Mouse (Mus musculus) erythroblast, adult 5-6 weeks (primary cell): ENCODE measurements around the gene S100a1. TPM values are rescaled to one million over a fixed set of nuclear protein-coding genes. Genes with fewer than 3 reads are reported as not detected.
A peak's percentile ranks its signal among the peaks of the same experiment; 100 is the strongest.

Experiments used
- ATAC-seq: replicated peaks from 2 replicates; pipeline ENCODE4 v1.8.0; 2016; ENCODE audit warnings: moderate number of reproducible peaks, mild to moderate bottlenecking, moderate TSS enrichment, inconsistent platforms; ENCODE audit not compliant: poor library complexity, low FRiP score, severe bottlenecking
- total RNA-seq, 2 experiments: library from RNA; stranded (forward) in 1 of 2; stranded (reverse) in 1 of 2; fragments of 150-400 nt in 1 of 2; fragments of 200-764, 138-1000 nt in 1 of 2; gene quantifications; 2 replicates each; pipeline versions ENCODE4 v1.2.3 to v1.2.4; 2015 to 2017; ENCODE audit warnings: low replicate concordance in 2 of 2

S100a1 gene
- total RNA-seq, 2 experiments from 2014 or later: 15.3 to 41.3 TPM

DNA sequence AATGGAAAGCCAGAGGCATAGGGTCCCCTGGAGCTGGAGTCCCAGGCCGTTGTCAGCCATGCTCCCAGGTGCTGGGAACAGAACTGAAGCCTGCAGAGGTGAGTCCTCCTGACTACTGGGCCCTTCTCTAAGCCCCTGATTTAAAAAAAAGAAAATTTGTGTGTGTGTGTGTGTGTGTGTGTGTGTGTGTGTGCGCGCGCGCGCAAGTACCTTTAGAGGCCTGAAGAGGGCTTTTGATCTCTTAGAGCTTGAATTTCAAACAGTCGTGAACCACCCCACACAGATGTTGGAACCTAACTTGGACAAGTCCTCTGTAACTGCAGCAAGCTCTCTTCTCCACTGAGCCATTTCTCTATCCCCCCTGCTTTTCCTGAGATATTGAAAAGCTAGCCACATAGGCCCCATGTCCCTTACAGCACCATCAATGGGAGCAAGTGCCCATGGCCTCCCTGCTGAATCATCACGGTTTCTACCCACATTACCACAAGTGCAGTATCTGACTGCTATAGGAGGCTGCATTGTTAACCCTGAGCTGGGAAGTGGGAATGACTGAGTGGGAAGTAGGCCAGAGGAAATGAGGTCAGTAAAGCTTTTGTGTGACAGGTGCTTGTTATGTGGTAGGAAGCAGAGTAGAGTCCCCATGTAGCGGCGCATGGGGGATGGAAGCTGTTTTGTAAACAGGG lies 46.4 kb downstream of the S100a1 start:
- ATAC-seq: no peak

GRCm38 (mm10) chr3:90466311-90466766 lies 47.9 kb downstream of the S100a1 start:
- peak; percentile 62 for ATAC-seq

- no peak for ATAC-seq
These were observed 48.4 kb downstream of the S100a1 start, which contains the start of gene Npr1 for GRCm38 (mm10) chr3:90465686-90466310. Gene Npr1 (minus strand): TSS chr3:90465866.

DNA sequence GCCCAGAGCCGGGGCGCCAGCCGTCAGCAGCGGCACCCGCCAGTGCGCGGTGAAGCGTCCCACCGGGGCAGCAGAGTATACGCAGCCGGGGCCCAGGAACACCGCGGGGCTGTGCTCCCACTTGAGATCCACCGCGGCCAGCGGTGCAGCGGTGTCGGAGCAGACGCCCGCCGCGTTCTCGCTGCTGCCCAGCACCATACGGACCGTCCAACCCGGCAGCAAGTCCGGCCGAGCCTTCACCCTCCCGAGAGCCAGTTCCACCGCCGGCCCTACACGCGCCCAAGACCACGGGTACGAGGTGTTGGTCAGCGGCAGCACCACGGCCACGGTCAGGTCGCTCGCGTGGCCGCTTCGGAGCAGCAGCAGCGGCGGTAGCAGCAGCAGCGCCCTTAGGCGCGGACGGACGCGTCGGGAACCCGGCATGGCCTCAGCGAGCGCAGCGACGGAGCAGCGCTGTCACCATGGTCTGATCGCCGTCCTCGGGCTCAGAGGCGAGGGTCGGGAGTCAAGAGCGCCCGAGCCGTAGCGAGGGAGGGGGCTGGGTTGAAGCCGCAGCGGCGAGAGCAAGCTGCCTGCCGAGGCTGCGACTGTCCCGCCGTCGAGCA lies 49.0 kb downstream of the S100a1 start:
- no peak for ATAC-seq

- no peak for ATAC-seq
These were observed 49.6 kb downstream of the S100a1 start for GRCm38 (mm10) chr3:90464552-90465080.

- no peak for ATAC-seq
These were observed 51.6 kb downstream of the S100a1 start for GRCm38 (mm10) chr3:90462579-90462978.

DNA sequence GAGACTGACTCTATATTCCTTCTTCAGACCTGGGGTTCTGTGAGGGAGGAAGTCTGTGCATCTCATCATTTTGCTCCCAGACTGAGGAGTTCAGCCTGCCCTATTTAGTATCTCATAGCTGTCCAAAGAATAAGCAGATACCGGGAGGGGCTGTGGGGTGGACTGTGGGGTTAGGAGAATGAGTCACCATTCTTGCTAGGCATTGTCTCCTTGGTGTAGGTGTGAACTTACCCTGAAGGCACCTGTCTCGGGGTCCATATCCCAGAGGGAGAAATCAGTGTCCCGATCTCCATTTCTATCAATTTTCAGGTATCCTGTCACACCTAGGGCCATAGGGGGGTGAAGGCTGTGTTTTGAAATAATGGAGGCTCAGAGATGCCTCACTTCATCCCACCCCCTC lies 52.3 kb downstream of the S100a1 start:
- ATAC-seq: no peak

Other genes starting within 250 kb of the S100a1 start
- gene Dennd4b, start 249.2 kb downstream of the S100a1 start, total RNA-seq (2015; ENCODE audit: low replicate concordance): 2.9 and 18.4 TPM in 2 replicates
- gene Dennd4b, start 249.2 kb downstream of the S100a1 start, total RNA-seq (2017; ENCODE audit: low replicate concordance): 4.5 and 6.1 TPM in 2 replicates
- 51.0 and 65.5 TPM in 2 replicates for gene Gatad2b, start 221.2 kb downstream of the S100a1 start, total RNA-seq (2015; ENCODE audit: low replicate concordance)
- gene Gatad2b, start 221.2 kb downstream of the S100a1 start, total RNA-seq (2017; ENCODE audit: low replicate concordance): 41.8 and 47.2 TPM in 2 replicates
- gene Slc27a3, start 124.5 kb downstream of the S100a1 start, total RNA-seq (2015; ENCODE audit: low replicate concordance): not detected in 2 replicates
- gene Slc27a3, start 124.5 kb downstream of the S100a1 start, total RNA-seq (2017; ENCODE audit: low replicate concordance): 0.68 TPM in 1 of 2 replicates, not detected in the other
- 6.0 and 6.9 TPM in 2 replicates for gene Ints3, start 80.8 kb downstream of the S100a1 start, total RNA-seq (2015; ENCODE audit: low replicate concordance)
- 5.1 and 10.5 TPM in 2 replicates for gene Ints3, start 80.8 kb downstream of the S100a1 start, total RNA-seq (2017; ENCODE audit: low replicate concordance)
- not detected in 2 replicates for gene Npr1, start 48.5 kb downstream of the S100a1 start, total RNA-seq (2015; ENCODE audit: low replicate concordance)
- 0.84 TPM in 1 of 2 replicates, not detected in the other for gene Npr1, start 48.5 kb downstream of the S100a1 start, total RNA-seq (2017; ENCODE audit: low replicate concordance)
- gene Ilf2, start 38.3 kb downstream of the S100a1 start, total RNA-seq (2015; ENCODE audit: low replicate concordance): 25.9 and 29.9 TPM in 2 replicates
- gene Ilf2, start 38.3 kb downstream of the S100a1 start, total RNA-seq (2017; ENCODE audit: low replicate concordance): 37.6 and 44.0 TPM in 2 replicates
- gene Snapin, start 23.4 kb downstream of the S100a1 start, total RNA-seq (2015; ENCODE audit: low replicate concordance): 6.3 and 11.5 TPM in 2 replicates
- 10.7 and 13.4 TPM in 2 replicates for gene Snapin, start 23.4 kb downstream of the S100a1 start, total RNA-seq (2017; ENCODE audit: low replicate concordance)
- gene Chtop, start 4.9 kb downstream of the S100a1 start, total RNA-seq (2015; ENCODE audit: low replicate concordance): 33.0 and 49.1 TPM in 2 replicates
- 37.8 and 45.3 TPM in 2 replicates for gene Chtop, start 4.9 kb downstream of the S100a1 start, total RNA-seq (2017; ENCODE audit: low replicate concordance)
- gene S100a13, start within 50 bp of the S100a1 start, total RNA-seq (2015; ENCODE audit: low replicate concordance): 1.9 and 18.0 TPM in 2 replicates
- gene S100a13, start within 50 bp of the S100a1 start, total RNA-seq (2017; ENCODE audit: low replicate concordance): 22.4 and 31.6 TPM in 2 replicates
- not detected in 2 replicates for gene S100a14, start 12.5 kb upstream of the S100a1 start, total RNA-seq (2015; ENCODE audit: low replicate concordance)
- gene S100a14, start 12.5 kb upstream of the S100a1 start, total RNA-seq (2017; ENCODE audit: low replicate concordance): not detected in 2 replicates
- not detected in 2 replicates for gene S100a16, start 22.9 kb upstream of the S100a1 start, total RNA-seq (2015; ENCODE audit: low replicate concordance)
- gene S100a16, start 22.9 kb upstream of the S100a1 start, total RNA-seq (2017; ENCODE audit: low replicate concordance): not detected in 2 replicates
- gene S100a3, start 46.2 kb upstream of the S100a1 start, total RNA-seq (2015; ENCODE audit: low replicate concordance): 2.5 TPM in 1 of 2 replicates, not detected in the other
- not detected in 2 replicates for gene S100a3, start 46.2 kb upstream of the S100a1 start, total RNA-seq (2017; ENCODE audit: low replicate concordance)
- gene S100a2, start 75.9 kb upstream of the S100a1 start, total RNA-seq (2015; ENCODE audit: low replicate concordance): not detected in 2 replicates
- not detected in 2 replicates for gene S100a2, start 75.9 kb upstream of the S100a1 start, total RNA-seq (2017; ENCODE audit: low replicate concordance)
- not detected in 2 replicates for gene Gm42674, start 87.5 kb upstream of the S100a1 start, total RNA-seq (2015; ENCODE audit: low replicate concordance)
- not detected in 2 replicates for gene Gm42674, start 87.5 kb upstream of the S100a1 start, total RNA-seq (2017; ENCODE audit: low replicate concordance)
- 64.0 and 136 TPM in 2 replicates for gene S100a4, start 89.4 kb upstream of the S100a1 start, total RNA-seq (2015; ENCODE audit: low replicate concordance)
- 89.5 and 104 TPM in 2 replicates for gene S100a4, start 89.4 kb upstream of the S100a1 start, total RNA-seq (2017; ENCODE audit: low replicate concordance)
- gene S100a5, start 94.1 kb upstream of the S100a1 start, total RNA-seq (2015; ENCODE audit: low replicate concordance): not detected in 2 replicates
- not detected in 2 replicates for gene S100a5, start 94.1 kb upstream of the S100a1 start, total RNA-seq (2017; ENCODE audit: low replicate concordance)
- gene S100a6, start 98.5 kb upstream of the S100a1 start, total RNA-seq (2015; ENCODE audit: low replicate concordance): 246 and 247 TPM in 2 replicates
- 99.2 and 118 TPM in 2 replicates for gene S100a6, start 98.5 kb upstream of the S100a1 start, total RNA-seq (2017; ENCODE audit: low replicate concordance)
- not detected in 2 replicates for gene S100a7a, start 139.6 kb upstream of the S100a1 start, total RNA-seq (2015; ENCODE audit: low replicate concordance)
- not detected in 2 replicates for gene S100a7a, start 139.6 kb upstream of the S100a1 start, total RNA-seq (2017; ENCODE audit: low replicate concordance)
- gene S100a8, start 154.6 kb upstream of the S100a1 start, total RNA-seq (2015; ENCODE audit: low replicate concordance): 9,516 and 10,353 TPM in 2 replicates
- 5,136 and 5,692 TPM in 2 replicates for gene S100a8, start 154.6 kb upstream of the S100a1 start, total RNA-seq (2017; ENCODE audit: low replicate concordance)
- gene S100a9, start 181.3 kb upstream of the S100a1 start, total RNA-seq (2015; ENCODE audit: low replicate concordance): 13,871 and 15,956 TPM in 2 replicates
- gene S100a9, start 181.3 kb upstream of the S100a1 start, total RNA-seq (2017; ENCODE audit: low replicate concordance): 4,543 and 6,947 TPM in 2 replicates
- gene Pglyrp4, start 212.5 kb upstream of the S100a1 start, total RNA-seq (2015; ENCODE audit: low replicate concordance): 4.8 TPM in 1 of 2 replicates, not detected in the other
- not detected in 2 replicates for gene Pglyrp4, start 212.5 kb upstream of the S100a1 start, total RNA-seq (2017; ENCODE audit: low replicate concordance)